Mouse (Mus musculus): Measurements from ENCODE around the gene Oosp2. TPM values are rescaled to one million over a fixed set of nuclear protein-coding genes. Genes with fewer than 3 reads are reported as not detected.

Oosp2 gene
- polyA plus RNA-seq, 1 experiment: not detected

DNA sequence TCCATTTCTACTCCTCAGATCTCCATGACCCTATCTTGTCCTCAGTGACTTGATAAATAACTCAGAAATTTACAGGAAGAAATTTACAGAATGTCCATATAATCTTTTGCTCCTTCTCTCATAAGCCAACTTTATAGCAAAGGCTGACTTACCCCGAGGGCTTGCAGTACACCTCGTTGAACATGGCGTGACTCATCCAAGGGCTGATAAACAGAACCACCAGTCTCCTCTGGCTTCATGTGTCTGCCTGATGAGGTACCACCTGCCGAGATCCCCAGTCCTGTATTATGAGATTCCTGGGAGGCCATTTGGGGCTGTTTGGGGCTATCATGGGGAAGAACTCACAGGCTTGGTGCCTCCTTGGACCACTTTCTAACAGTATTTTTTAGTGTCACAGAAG lies 21.3 kb downstream of the Oosp2 start:
- Histone ChIP-seq H3K27ac (ENCODE audit: insufficient read depth, low read length) (no peak overlapping the region), H3K4me3 (ENCODE audit: insufficient read depth, low read length) (no peak overlapping the region), H3K4me1 (ENCODE audit: control insufficient read depth, insufficient read depth, low read length) (no peaks in the 10 kb centered on the region)
- TF ChIP-seq CTCF (IDR thresholded peaks at IDR 0.05; ENCODE audit: extremely low read depth, insufficient read depth, low read length) (no peak), POLR2A (IDR thresholded peaks at IDR 0.05; ENCODE audit: extremely low read depth, insufficient read depth, low read length) (no peak)

DNA sequence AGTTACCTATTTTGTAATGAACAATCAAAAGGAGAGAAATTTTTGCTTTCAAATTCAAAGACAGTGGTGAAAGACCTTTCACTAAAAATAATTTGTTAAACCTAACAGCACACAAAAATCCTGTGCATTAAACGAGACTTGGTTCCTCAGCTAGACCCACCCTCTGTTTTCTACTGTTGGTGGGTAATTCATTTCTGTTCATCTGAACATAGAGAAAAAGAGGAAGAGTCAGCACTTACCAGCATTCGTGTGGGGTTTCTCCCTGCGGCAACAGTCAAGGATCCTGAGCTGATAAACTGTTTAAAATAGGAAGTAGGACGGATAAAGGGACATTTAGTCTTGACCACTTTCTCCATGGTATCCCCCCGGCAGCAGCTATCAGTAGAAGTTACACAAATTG lies 24.8 kb downstream of the Oosp2 start:
- TF ChIP-seq CTCF (IDR thresholded peaks at IDR 0.05; ENCODE audit: extremely low read depth, insufficient read depth, low read length) (no peak), POLR2A (IDR thresholded peaks at IDR 0.05; ENCODE audit: extremely low read depth, insufficient read depth, low read length) (no peak)
- no peak overlapping the region for H3K27ac ChIP-seq (ENCODE audit: insufficient read depth, low read length)
- H3K4me3 ChIP-seq (ENCODE audit: insufficient read depth, low read length): no peak overlapping the region
- no peaks in the 10 kb centered on the region for H3K4me1 ChIP-seq (ENCODE audit: control insufficient read depth, insufficient read depth, low read length)

GRCm38 (mm10) chr19:11634330-11634729 lies 26.0 kb downstream of the Oosp2 start:
- TF ChIP-seq POLR2A (IDR thresholded peaks at IDR 0.05; ENCODE audit: extremely low read depth, insufficient read depth, low read length) (no peak), CTCF (IDR thresholded peaks at IDR 0.05; ENCODE audit: extremely low read depth, insufficient read depth, low read length) (no peak)
- H3K4me1 ChIP-seq (ENCODE audit: control insufficient read depth, insufficient read depth, low read length): no peaks in the 10 kb centered on the region
- no peak overlapping the region for H3K27ac ChIP-seq (ENCODE audit: insufficient read depth, low read length)
- no peak overlapping the region for H3K4me3 ChIP-seq (ENCODE audit: insufficient read depth, low read length)

DNA sequence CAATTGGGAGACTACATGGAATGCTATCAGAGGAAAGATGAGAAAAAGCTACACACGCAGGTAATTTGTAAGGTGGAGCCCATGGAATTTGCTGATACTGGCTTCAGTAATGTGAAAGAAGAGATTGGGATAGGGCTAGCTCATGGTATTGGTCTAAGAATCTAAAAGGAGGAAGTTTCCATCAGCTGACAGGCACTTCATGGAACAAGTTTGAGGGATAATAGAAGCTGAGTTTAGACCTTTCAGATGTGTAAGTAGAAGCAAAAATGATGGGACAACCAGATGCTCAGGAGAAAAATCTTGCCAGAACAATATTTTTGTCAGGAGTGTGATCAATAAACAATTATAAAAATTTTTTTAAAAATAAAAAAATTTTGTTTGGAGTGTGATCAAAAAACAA lies 26.6 kb downstream of the Oosp2 start:
- no peak for TF ChIP-seq POLR2A (IDR thresholded peaks at IDR 0.05; ENCODE audit: extremely low read depth, insufficient read depth, low read length)
- no peak for TF ChIP-seq CTCF (IDR thresholded peaks at IDR 0.05; ENCODE audit: extremely low read depth, insufficient read depth, low read length)
- no peaks in the 10 kb centered on the region for H3K4me1 ChIP-seq (ENCODE audit: control insufficient read depth, insufficient read depth, low read length)
- H3K4me3 ChIP-seq (ENCODE audit: insufficient read depth, low read length): no peak overlapping the region
- H3K27ac ChIP-seq (ENCODE audit: insufficient read depth, low read length): no peak overlapping the region

- Histone ChIP-seq H3K4me1 (ENCODE audit: control insufficient read depth, insufficient read depth, low read length) (no peaks in the 10 kb centered on the region), H3K4me3 (ENCODE audit: insufficient read depth, low read length) (no peak overlapping the region), H3K27ac (ENCODE audit: insufficient read depth, low read length) (no peak overlapping the region)
- no peak for TF ChIP-seq CTCF (IDR thresholded peaks at IDR 0.05; ENCODE audit: extremely low read depth, insufficient read depth, low read length)
Measured at GRCm38 (mm10) chr19:11625231-11625630, 35.1 kb downstream of the Oosp2 start.

- no peaks in the 10 kb centered on the region for H3K4me1 ChIP-seq (ENCODE audit: control insufficient read depth, insufficient read depth, low read length)
- TF ChIP-seq CTCF (IDR thresholded peaks at IDR 0.05; ENCODE audit: extremely low read depth, insufficient read depth, low read length) (no peak), POLR2A (IDR thresholded peaks at IDR 0.05; ENCODE audit: extremely low read depth, insufficient read depth, low read length) (no peak)
- H3K4me3 ChIP-seq (ENCODE audit: insufficient read depth, low read length): no peak overlapping the region
- H3K27ac ChIP-seq (ENCODE audit: insufficient read depth, low read length): no peak overlapping the region
Measured at GRCm38 (mm10) chr19:11624800-11625199, 35.6 kb downstream of the Oosp2 start.

GRCm38 (mm10) chr19:11623551-11623950 lies 36.8 kb downstream of the Oosp2 start, which contains the start of gene Ms4a2:
Ms4a2 (minus strand) TSS chr19:11623719.
- TF ChIP-seq CTCF (IDR thresholded peaks at IDR 0.05; ENCODE audit: extremely low read depth, insufficient read depth, low read length): no peak
- no peak for TF ChIP-seq POLR2A (IDR thresholded peaks at IDR 0.05; ENCODE audit: extremely low read depth, insufficient read depth, low read length)
- Histone ChIP-seq H3K27ac (ENCODE audit: insufficient read depth, low read length) (no peak within 1 kb of the TSS), H3K4me1 (ENCODE audit: control insufficient read depth, insufficient read depth, low read length) (no peaks in the 10 kb centered on the region), H3K4me3 (ENCODE audit: insufficient read depth, low read length) (no peak within 1 kb of the TSS)

DNA sequence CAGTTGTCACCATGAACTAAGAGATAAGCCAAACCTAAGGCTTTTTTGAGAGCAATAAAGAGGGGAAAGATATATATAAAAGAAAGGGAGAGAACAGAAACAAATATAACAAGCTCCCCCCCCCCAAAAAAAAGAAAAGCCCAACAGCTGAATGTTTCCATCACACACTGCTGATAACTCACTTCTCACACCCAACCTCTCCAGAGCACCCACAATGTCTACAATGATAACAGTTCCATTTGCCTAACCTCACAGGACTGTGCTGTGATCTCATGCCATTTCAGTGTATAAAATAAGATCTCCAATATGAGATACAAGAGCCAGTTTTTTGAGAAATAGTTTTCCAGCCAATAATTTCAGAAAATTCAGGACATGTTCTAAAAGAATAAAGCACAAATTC lies 42.4 kb downstream of the Oosp2 start:
- H3K27ac ChIP-seq (ENCODE audit: insufficient read depth, low read length): no peak overlapping the region
- H3K4me1 ChIP-seq (ENCODE audit: control insufficient read depth, insufficient read depth, low read length): no peaks in the 10 kb centered on the region
- no peak overlapping the region for H3K4me3 ChIP-seq (ENCODE audit: insufficient read depth, low read length)
- TF ChIP-seq POLR2A (IDR thresholded peaks at IDR 0.05; ENCODE audit: extremely low read depth, insufficient read depth, low read length) (no peak), CTCF (IDR thresholded peaks at IDR 0.05; ENCODE audit: extremely low read depth, insufficient read depth, low read length) (no peak)

DNA sequence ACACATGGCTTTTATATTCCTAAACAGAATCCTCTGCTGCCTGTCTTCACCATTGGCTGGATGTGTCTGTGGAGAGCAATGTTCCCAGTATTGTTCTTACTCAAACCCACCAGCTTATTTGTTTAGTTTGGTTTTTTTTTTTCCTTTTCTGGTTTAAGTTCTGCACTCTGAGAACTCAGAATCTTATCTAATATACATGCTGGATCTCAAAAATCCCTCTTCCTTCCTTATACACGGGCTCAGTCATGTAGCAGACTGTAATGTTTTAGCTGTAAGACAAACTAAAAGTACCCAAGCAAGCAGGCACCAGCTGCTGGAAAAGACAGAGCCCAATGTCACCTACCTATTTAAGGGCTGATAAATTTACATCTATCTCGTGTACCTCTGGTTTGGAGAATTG lies 45.6 kb downstream of the Oosp2 start:
- Histone ChIP-seq H3K4me1 (ENCODE audit: control insufficient read depth, insufficient read depth, low read length) (no peaks in the 10 kb centered on the region), H3K27ac (ENCODE audit: insufficient read depth, low read length) (no peak overlapping the region), H3K4me3 (ENCODE audit: insufficient read depth, low read length) (no peak overlapping the region)
- TF ChIP-seq CTCF (IDR thresholded peaks at IDR 0.05; ENCODE audit: extremely low read depth, insufficient read depth, low read length) (no peak), POLR2A (IDR thresholded peaks at IDR 0.05; ENCODE audit: extremely low read depth, insufficient read depth, low read length) (no peak)

- H3K27ac ChIP-seq (ENCODE audit: insufficient read depth, low read length): no peak overlapping the region
- no peak for TF ChIP-seq CTCF (IDR thresholded peaks at IDR 0.05; ENCODE audit: extremely low read depth, insufficient read depth, low read length)
- TF ChIP-seq POLR2A (IDR thresholded peaks at IDR 0.05; ENCODE audit: extremely low read depth, insufficient read depth, low read length): no peak
- no peak overlapping the region for H3K4me3 ChIP-seq (ENCODE audit: insufficient read depth, low read length)
- no peaks in the 10 kb centered on the region for H3K4me1 ChIP-seq (ENCODE audit: control insufficient read depth, insufficient read depth, low read length)
Measured at GRCm38 (mm10) chr19:11613776-11614443, 46.4 kb downstream of the Oosp2 start.

Data from cortical plate, adult 2 months (tissue).